Mouse (Mus musculus) lung, postnatal 0 days (tissue): ENCODE results near the gene Gm28374. TPM values are rescaled to one million over a fixed set of nuclear protein-coding genes. Genes with fewer than 3 reads are reported as not detected.

Experiments used
- ATAC-seq: fragments of 200-750 bp; cut with Nextera tagmentation; 2 replicates; pipeline ENCODE4 v1.8.0; 2017; ENCODE audit warnings: moderate library complexity
- DNase-seq: peaks from one replicate; pipeline ENCODE4 v3.0.0-alpha.2; 2016; ENCODE audit warnings: low spot score
- H3K27ac ChIP-seq: fragments of 300-500 bp; sonication (generic); 2 replicates; pipeline ENCODE4 v1.5.1; 2014; ENCODE audit warnings: antibody characterized with exemption, mild to moderate bottlenecking, low read length, mixed read lengths
- H3K27me3 ChIP-seq: fragments of 300-500 bp; sonication (generic); replicated peaks from 2 replicates; pipeline ENCODE4 v1.6.1; 2014; ENCODE audit warnings: low read length, mixed read lengths; ENCODE audit not compliant: insufficient read depth
- H3K36me3 ChIP-seq: fragments of 300-500 bp; sonication (generic); 2 replicates; pipeline ENCODE4 v1.6.1; 2014; ENCODE audit warnings: low read length, mixed read lengths; ENCODE audit not compliant: insufficient read depth
- H3K4me1 ChIP-seq: fragments of 300-500 bp; sonication (generic); 2 replicates; pipeline ENCODE4 v1.6.1; 2014; ENCODE audit warnings: antibody characterized with exemption, low read depth, low read length, mixed read lengths; ENCODE audit not compliant: insufficient read depth
- H3K4me2 ChIP-seq: fragments of 300-500 bp; sonication (generic); replicated peaks from 2 replicates; pipeline ENCODE4 v1.6.1; 2014; ENCODE audit warnings: low read depth, mild to moderate bottlenecking, low read length, moderate library complexity, mixed read lengths
- H3K4me3 ChIP-seq: fragments of 300-500 bp; sonication (generic); 2 replicates; pipeline ENCODE4 v1.5.1; 2014; ENCODE audit warnings: low read depth, low read length
- H3K9ac ChIP-seq: fragments of 300-500 bp; sonication (generic); replicated peaks from 2 replicates; pipeline ENCODE4 v1.6.1; 2014; ENCODE audit warnings: low read depth, mild to moderate bottlenecking
- H3K9me3 ChIP-seq: fragments of 300-500 bp; sonication (generic); 2 replicates; pipeline ENCODE4 v1.6.1; 2016; ENCODE audit warnings: low read length, mixed read lengths
- CTCF ChIP-seq: IDR thresholded peaks from 2 replicates; pipeline ENCODE4 v1.5.1; 2016; ENCODE audit warnings: antibody characterized with exemption, mild to moderate bottlenecking
- EP300 ChIP-seq: IDR thresholded peaks from 2 replicates; pipeline ENCODE4 v1.6.1; 2016; ENCODE audit warnings: antibody characterized with exemption, mild to moderate bottlenecking, control low read depth
- WGBS: fragments of 180-500 bp; shearing (Covaris S2); extraction: QIAGEN DNeasy Blood & Tissue Kit; methylation state at CpG from one replicate; pipeline ENCODE4 v1.1.7; 2014; 5-methylcytosine and 5-hydroxymethylcytosine counted together
- polyA plus RNA-seq: library from polyadenylated mRNA; unstranded; fragments of >200 nt; fragmentation: Nextera tagmentation; extraction: Ambion mirVana; gene quantifications from 2 replicates; pipeline ENCODE4 v1.2.1, GENCODE M21; 2015

The Gm28374 gene
- polyA plus RNA-seq, 1 experiment from 2014 or later = 0.35 TPM

DNA sequence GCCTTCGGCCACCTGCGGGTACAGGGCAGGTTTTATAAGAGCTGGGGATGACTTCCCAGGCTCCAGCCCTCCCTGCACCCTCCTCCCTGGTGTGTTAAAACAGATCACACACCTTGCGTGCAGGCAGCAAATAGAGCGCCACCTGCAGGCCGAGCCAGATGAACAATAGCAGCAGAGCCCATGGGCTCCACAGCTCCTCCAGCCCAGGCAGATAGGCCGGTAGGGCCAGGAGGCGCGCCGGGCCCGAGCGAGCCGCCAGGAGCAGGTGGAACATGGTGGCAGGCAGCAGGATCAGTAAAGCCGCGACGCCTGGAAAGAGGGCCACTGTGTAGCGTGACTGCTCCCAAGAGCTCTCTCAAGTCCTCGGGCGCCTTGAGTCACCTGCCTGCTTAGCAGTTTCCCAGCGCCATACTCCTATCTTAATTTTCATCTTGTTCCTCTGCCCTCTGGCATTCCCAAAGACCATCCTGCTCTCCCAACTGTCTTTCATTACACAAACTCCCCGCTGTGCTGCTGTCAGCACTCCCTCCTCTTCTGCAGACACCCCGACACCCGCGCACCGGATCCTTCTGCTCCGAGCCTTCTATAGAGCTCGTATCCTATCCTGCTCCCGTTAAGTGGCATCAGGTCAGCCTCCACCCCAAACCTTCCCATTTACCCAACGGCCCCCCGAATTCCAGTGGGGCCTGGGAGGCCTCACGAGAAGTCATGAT lies 14.9 kb downstream of the Gm28374 start:
- ATAC-seq = peak; percentile 78
- peak overlapping the region; percentile 29 for H3K27ac ChIP-seq
- peak overlapping the region; percentile 27 for H3K9ac ChIP-seq
- H3K9me3 ChIP-seq = no peaks in the 10 kb centered on the region
- H3K4me3 ChIP-seq = peak overlapping the region; percentile 37
- WGBS = 1% methylated on average over 30 of the region's 30 CpGs
- peaks cover 12% of the 10 kb centered on the region; the same call in 1 of the 2 replicates for H3K36me3 ChIP-seq
- no peaks in the 10 kb centered on the region for H3K27me3 ChIP-seq
- H3K4me1 ChIP-seq = peaks cover 13% of the 10 kb centered on the region
- peak; percentile 86 for DNase-seq
- peak; percentile 91 for TF ChIP-seq CTCF
- no peak for TF ChIP-seq EP300
- peak overlapping the region; percentile 77 for H3K4me2 ChIP-seq

DNA sequence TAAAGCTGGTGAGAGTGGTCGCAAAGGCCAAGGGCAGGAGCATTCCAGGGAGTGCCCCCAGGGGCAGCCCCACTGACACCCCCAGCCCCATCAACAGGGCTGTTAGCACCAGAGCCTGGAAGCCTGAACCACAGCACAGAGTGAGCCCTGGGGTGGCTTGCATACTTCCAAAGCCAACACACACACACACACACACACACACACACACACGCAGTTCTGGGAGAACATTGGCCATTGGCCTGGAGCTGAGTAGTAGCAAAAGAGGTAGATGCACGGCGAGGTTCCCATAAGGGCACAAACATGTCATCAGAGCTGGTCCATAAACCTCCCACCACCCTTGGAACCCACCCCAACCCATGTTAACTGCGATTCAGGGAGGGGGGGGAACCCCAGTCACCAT lies 15.5 kb downstream of the Gm28374 start:
- peaks cover 12% of the 10 kb centered on the region; the same call in 1 of the 2 replicates for H3K36me3 ChIP-seq
- ATAC-seq = no peak
- TF ChIP-seq CTCF = no peak
- no peak for TF ChIP-seq EP300
- H3K9ac ChIP-seq = peak overlapping the region; percentile 27; the same call in 1 of the 2 replicates
- no peaks in the 10 kb centered on the region for H3K27me3 ChIP-seq
- DNase-seq = no peak
- H3K4me3 ChIP-seq = peak overlapping the region; percentile 37
- H3K27ac ChIP-seq = no peak overlapping the region
- 22% methylated on average over 5 of the region's 5 CpGs for WGBS
- H3K9me3 ChIP-seq = no peaks in the 10 kb centered on the region
- peaks cover 19% of the 10 kb centered on the region for H3K4me1 ChIP-seq
- H3K4me2 ChIP-seq = peak overlapping the region; percentile 77

DNA sequence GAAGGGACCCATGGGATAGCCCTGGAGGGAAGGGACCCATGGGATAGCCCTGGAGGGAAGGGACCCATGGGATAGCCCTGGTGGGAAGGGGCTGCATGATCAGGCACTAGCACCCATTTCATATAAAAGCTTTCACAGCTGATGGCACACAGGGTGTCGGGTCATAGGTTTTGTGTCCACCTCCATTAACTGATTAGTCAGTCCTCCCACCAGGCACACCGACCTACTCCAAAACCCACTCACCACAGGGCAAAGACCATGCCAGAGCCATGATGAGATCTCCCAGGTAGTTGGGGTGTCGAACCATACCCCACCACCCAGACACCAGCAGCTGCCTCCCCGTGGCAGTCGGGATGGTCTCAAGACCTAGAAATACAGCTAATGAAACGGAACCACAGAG lies 19.0 kb downstream of the Gm28374 start:
- Histone ChIP-seq H3K4me3 (no peak overlapping the region), H3K9ac (no peak overlapping the region), H3K9me3 (no peaks in the 10 kb centered on the region), H3K4me1 (peaks cover 19% of the 10 kb centered on the region), H3K36me3 (no peaks in the 10 kb centered on the region), H3K27ac (no peak overlapping the region), H3K4me2 (no peak overlapping the region), H3K27me3 (no peaks in the 10 kb centered on the region)
- ATAC-seq (no peak), DNase-seq (no peak)
- 93% methylated on average over 6 of the region's 6 CpGs for WGBS
- TF ChIP-seq EP300 (no peak), CTCF (no peak)

DNA sequence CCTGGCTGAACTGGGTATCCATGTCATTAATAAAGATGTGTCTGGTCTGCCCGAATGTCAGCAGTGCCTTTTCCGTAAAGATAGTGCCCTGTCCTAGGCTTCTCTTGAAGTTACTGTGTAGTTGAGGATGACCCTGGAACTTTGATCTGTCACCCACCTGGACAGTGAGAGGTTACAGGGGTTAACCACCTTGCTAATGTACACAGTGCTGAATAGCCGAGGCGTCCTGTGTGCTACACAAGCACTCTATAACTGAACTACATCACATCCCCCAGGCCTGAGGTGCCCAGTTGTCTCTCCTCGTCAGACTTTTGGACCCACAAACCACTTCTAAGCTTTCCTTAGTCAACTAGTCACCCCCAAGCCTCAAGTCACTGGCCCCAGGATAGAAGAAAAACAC lies 19.6 kb downstream of the Gm28374 start:
- Histone ChIP-seq H3K9me3 (no peaks in the 10 kb centered on the region), H3K36me3 (no peaks in the 10 kb centered on the region), H3K4me2 (peak overlapping the region; percentile 90), H3K4me3 (peak overlapping the region; percentile 70), H3K27me3 (no peaks in the 10 kb centered on the region), H3K9ac (peak overlapping the region; percentile 90; the same call in 1 of the 2 replicates), H3K4me1 (peaks cover 16% of the 10 kb centered on the region), H3K27ac (peak overlapping the region; percentile 89; the same call in 1 of the 2 replicates)
- TF ChIP-seq EP300 = no peak
- WGBS = 44% methylated on average over 5 of the region's 5 CpGs
- ATAC-seq (no peak), DNase-seq (no peak)

GRCm38 (mm10) chr19:6061641-6062302 lies 20.3 kb downstream of the Gm28374 start:
- no peak for TF ChIP-seq CTCF
- no peak for TF ChIP-seq EP300
- peak overlapping the region; percentile 90 for H3K4me2 ChIP-seq
- H3K4me1 ChIP-seq = peaks cover 14% of the 10 kb centered on the region
- H3K27ac ChIP-seq = peak overlapping the region; percentile 89
- no peaks in the 10 kb centered on the region for H3K36me3 ChIP-seq
- WGBS = 2% methylated on average over 44 of the region's 44 CpGs
- peak; percentile 51 for DNase-seq
- ATAC-seq = 0 out of 2 replicates have a peak, but pooled peaks have one; percentile 1
- H3K27me3 ChIP-seq = no peaks in the 10 kb centered on the region
- H3K4me3 ChIP-seq = peak overlapping the region; percentile 70
- peak overlapping the region; percentile 90 for H3K9ac ChIP-seq
- H3K9me3 ChIP-seq = no peaks in the 10 kb centered on the region

GRCm38 (mm10) chr19:6061021-6061533 lies 21.0 kb downstream of the Gm28374 start, which contains the start of gene Znhit2:
Gene Znhit2, plus strand, starts transcription at chr19:6061192.
- TF ChIP-seq EP300 = no peak
- peak; percentile 11; the same call in 1 of the 2 replicates for TF ChIP-seq CTCF
- peak within 1 kb of the TSS; percentile 90 for H3K9ac ChIP-seq
- H3K27me3 ChIP-seq = no peaks in the 10 kb centered on the region
- peak; percentile 83 for ATAC-seq
- peak within 1 kb of the TSS; percentile 89 for H3K27ac ChIP-seq
- under 1% methylated on average over 45 of the region's 58 CpGs for WGBS
- H3K36me3 ChIP-seq = no peaks in the 10 kb centered on the region
- peak within 1 kb of the TSS; percentile 70 for H3K4me3 ChIP-seq
- H3K4me1 ChIP-seq = peaks cover 15% of the 10 kb centered on the region
- H3K4me2 ChIP-seq = peak within 1 kb of the TSS; percentile 90
- no peaks in the 10 kb centered on the region for H3K9me3 ChIP-seq
- DNase-seq = peak; percentile 98
